Comparison of ENCODE assay signal across 12 mouse cellular contexts in genomic region chr12:73448388-73448965, GRCm38 (mm10).
DNase-seq lines count a peak whose midpoint lies in the region; ATAC-seq and TF ChIP-seq lines count a peak whose summit lies in the region.
"Had no signal": no experiment of that assay in that cellular context is flagged by ENCODE, and none has a peak within 500 bp of the region (broad histone marks: within the 10 kb centered on the region; RNA-seq: fewer than 3 reads in every experiment).

No protein-coding gene starts in this region.

- TF ChIP-seq POLR2A in myocyte (IDR thresholded peaks at IDR 0.05; ENCODE audit: insufficient read length, low read depth) = no peak

- peak; percentile 39 for DNase-seq in kidney, adult 11 months
- no peak for DNase-seq in kidney, adult 8-10 months
- peak; percentile 65 for DNase-seq in embryo, embryonic 10 days (ENCODE audit: low spot score)
- DNase-seq in cerebellum, postnatal 4 days (ENCODE audit: low spot score in 2 of 2) = no peak
- no peak for DNase-seq in right cerebral cortex, adult 18-20 months
- no peak for DNase-seq in left cerebral cortex, postnatal 36 days (ENCODE audit: low spot score in 2 of 2)
- DNase-seq: cerebellum, adult 8-10 months had no signal

- ATAC-seq in kidney, embryonic 14.5 days (ENCODE audit: low FRiP score, low TSS enrichment) = no peak
- ATAC-seq: CD4-positive, CD25-positive, alpha-beta regulatory T cell, adult 4 months; intestine, postnatal 0 days; midbrain, embryonic 15.5 days had no signal

- H3K79me2 ChIP-seq in myocyte (ENCODE audit: control insufficient read depth, insufficient read depth) = no peaks in the 10 kb centered on the region

- H3K27me3 ChIP-seq in kidney, embryonic 14.5 days (ENCODE audit: control insufficient read depth, insufficient read depth, low read length) = no peaks in the 10 kb centered on the region
- H3K27me3 ChIP-seq in myocyte (ENCODE audit: control insufficient read depth, insufficient read depth, insufficient read length) = no peaks in the 10 kb centered on the region
- H3K27me3 ChIP-seq: midbrain, embryonic 15.5 days had no signal

- H3K9ac ChIP-seq in kidney, embryonic 14.5 days (ENCODE audit: low read depth, low read length) = no peak overlapping the region
- H3K9ac ChIP-seq: midbrain, embryonic 15.5 days had no signal

- peaks cover 4% of the 10 kb centered on the region; the same call in 1 of the 2 replicates for H3K4me1 ChIP-seq in kidney, embryonic 14.5 days (ENCODE audit: control insufficient read depth, insufficient read depth, low read length)

- peaks cover 4% of the 10 kb centered on the region; the same call in 1 of the 2 replicates for H3K9me3 ChIP-seq in kidney, embryonic 14.5 days (ENCODE audit: control insufficient read depth, low read length)
- H3K9me3 ChIP-seq: midbrain, embryonic 15.5 days had no signal

- WGBS in kidney, embryonic 14.5 days = 35% methylated on average over 10 of the region's 10 CpGs

- H3K4me2 ChIP-seq in kidney, embryonic 14.5 days (replicated peaks; ENCODE audit: low read depth, low read length) = no peak overlapping the region; the same call in 1 of the 2 replicates
- H3K4me2 ChIP-seq in myocyte (ENCODE audit: low read depth) = peak overlapping the region; percentile 82
- H3K4me2 ChIP-seq: midbrain, embryonic 15.5 days had no signal

- no peaks in the 10 kb centered on the region for H3K36me3 ChIP-seq in kidney, embryonic 14.5 days (ENCODE audit: control insufficient read depth, insufficient read depth, low read length)
- no peaks in the 10 kb centered on the region for H3K36me3 ChIP-seq in myocyte (ENCODE audit: control insufficient read depth, insufficient read depth)
- H3K36me3 ChIP-seq: midbrain, embryonic 15.5 days had no signal

- H3ac ChIP-seq in myocyte (ENCODE audit: control insufficient read depth, insufficient read length) = no peak overlapping the region

- intact Hi-C loops in left cerebral cortex, postnatal 36 days (cut with DNase I) = no loop called here

- peak overlapping the region; percentile 52; the same call in 1 of the 2 replicates for H3K27ac ChIP-seq in kidney, embryonic 14.5 days (ENCODE audit: low read depth, low read length)
- H3K27ac ChIP-seq: midbrain, embryonic 15.5 days had no signal

- H3K4me3 ChIP-seq in kidney, embryonic 14.5 days (ENCODE audit: low read length) = no peak overlapping the region
- H3K4me3 ChIP-seq in myocyte = peak overlapping the region; percentile 14
- H3K4me3 ChIP-seq: midbrain, embryonic 15.5 days had no signal

TF ChIP-seq in myocyte, 11 proteins besides CTCF, POLR2A, EP300 and RAD21:
- TF ChIP-seq MAX (IDR thresholded peaks at IDR 0.05; ENCODE audit: low read depth) (no peak), MYOD1 (IDR thresholded peaks at IDR 0.05; ENCODE audit: control insufficient read depth in 1 of 3, insufficient read length in 2 of 3, low read depth in 2 of 3) (peak in 2 of 3 experiments; percentile 78 to 85), TCF3 (IDR thresholded peaks at IDR 0.05; ENCODE audit: insufficient read length, low read depth) (no peak)
TF ChIP-seq in myocyte: peak in this region for 1.

Comparison
In these comparisons a context has a peak if more than half of its experiments do, and no peak if none do; other contexts are left out.
1. DNase-seq: peak in kidney, adult 11 months (single experiment) and embryo, embryonic 10 days (single experiment); none in kidney, adult 8-10 months (0 of 2), cerebellum, postnatal 4 days (0 of 2), right cerebral cortex, adult 18-20 months (single experiment) and left cerebral cortex, postnatal 36 days (0 of 2).